Mouse (Mus musculus) spleen, postnatal 10 days (tissue): Measurements from ENCODE around the gene Hnrnpll.
"Not testable (repeated sequence)": the region's sequence is repeated elsewhere in the genome, so short reads cannot be mapped to it uniquely, and the experiment has no call there.

ENCODE experiments used
- DNase-seq, 2 experiments: peaks; one replicate each; pipeline ENCODE4 v3.0.0; 2021 to 2022; ENCODE audit warnings: low spot score in 2 of 2

Gene Hnrnpll

GRCm38 (mm10) chr17:80059731-80060130, 2.4 kb downstream of the Hnrnpll start:
- DNase-seq = no peak

DNA sequence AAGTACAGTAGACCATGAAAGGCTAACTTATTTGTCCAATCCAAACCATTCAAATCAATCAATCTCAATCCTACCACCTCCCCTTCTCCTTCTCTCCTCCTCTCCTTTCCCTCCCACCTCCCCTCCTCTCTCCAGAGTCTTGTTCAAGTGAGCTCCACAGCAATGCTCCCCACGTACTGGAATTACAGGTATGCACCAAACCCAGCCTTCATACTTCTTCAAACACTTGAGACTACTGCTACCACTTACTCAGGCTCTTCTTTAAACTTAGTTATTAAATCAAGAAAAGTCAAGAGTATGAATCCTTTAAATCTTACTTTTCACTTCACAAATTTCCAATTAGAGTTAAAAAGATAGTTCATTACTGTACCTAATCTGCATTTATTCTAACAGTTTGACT, 3.6 kb downstream of the Hnrnpll start:
- DNase-seq = no peak

DNA sequence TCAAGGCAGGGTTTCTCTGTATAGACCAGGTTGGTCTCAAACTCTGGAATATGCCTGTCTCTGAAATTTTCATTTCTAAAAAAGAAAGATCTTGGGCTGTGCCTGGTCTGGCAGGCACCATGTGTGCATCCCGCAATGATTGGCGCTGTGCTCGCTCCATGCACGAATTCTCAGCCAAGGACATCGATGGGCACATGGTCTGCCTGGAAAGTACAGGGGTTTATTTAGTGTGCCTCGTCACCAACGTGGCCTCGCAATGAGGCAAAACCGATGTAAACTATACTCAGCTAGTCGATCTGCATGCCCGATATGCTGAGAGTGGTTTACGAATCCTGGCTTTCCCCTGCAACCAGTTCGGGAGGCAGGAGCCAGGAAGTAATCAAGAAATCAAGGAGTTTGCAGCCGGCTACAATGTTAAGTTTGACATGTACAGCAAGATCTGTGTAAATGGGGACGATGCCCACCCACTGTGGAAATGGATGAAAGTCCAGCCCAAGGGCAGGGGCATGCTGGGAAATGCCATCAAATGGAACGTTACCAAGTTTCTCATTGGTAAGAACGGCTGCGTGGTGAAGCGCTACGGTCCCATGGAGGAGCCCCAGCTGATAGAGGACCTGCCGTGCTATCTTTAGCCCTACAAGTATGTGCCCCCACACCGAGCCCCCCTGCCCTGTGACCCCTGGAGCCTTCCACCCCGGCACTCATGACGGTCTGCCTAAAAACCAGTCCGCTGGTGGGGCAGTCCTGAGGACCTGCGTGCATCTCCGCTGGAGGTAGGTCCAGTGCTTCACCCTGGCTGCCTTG, 8.0 kb downstream of the Hnrnpll start:
- no peak for DNase-seq

- no peak for DNase-seq
These were observed 10.5 kb downstream of the Hnrnpll start for GRCm38 (mm10) chr17:80051682-80052081.

DNA sequence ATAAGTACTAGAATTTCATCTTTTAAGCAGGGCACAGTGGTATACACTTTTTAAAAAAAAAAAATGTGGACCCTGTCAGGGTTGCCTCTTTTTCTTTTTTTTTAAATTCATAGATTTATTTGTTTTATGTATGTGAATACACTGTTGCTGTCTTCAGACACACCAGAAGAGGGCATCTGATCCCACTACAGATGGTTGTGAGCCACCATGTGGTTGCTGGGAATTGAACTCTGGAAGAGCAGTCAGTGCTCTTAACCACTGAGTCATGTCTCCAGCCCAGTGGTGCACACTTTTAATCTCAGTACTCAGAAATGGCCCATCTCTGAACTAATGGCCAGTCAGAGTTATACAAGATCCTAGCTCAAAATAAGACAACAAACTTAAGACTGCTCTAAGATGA, 12.8 kb downstream of the Hnrnpll start:
- not testable (repeated sequence) for DNase-seq

- DNase-seq = peak; percentile 42 to 68
These were observed 13.9 kb downstream of the Hnrnpll start for GRCm38 (mm10) chr17:80048230-80048629.

DNA sequence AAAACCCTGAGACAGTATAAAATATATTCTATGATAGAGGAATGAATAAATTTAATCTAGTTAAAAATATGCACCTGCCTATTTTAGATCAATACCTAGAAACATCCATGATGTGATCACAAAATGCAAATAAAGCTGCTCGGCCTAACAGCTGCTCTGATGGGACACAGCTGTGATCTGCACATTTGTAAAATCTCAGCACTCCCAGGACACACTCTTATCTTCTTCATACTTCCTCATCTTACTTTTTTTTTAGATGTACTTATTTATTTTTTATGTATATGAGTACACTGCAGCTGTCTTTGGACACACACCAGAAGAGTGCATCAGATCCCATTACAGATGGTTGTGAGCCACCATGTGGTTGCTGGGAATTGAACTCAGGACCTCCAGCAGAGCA, 20.4 kb downstream of the Hnrnpll start:
- DNase-seq = no peak

GRCm38 (mm10) chr17:80028675-80029074, 33.5 kb downstream of the Hnrnpll start:
- DNase-seq = no peak

GRCm38 (mm10) chr17:80026189-80026936, 35.8 kb downstream of the Hnrnpll start:
- no peak for DNase-seq

GRCm38 (mm10) chr17:80022090-80022489, 40.0 kb downstream of the Hnrnpll start:
- no peak for DNase-seq

GRCm38 (mm10) chr17:80020495-80020894, 41.6 kb downstream of the Hnrnpll start:
- no peak for DNase-seq

GRCm38 (mm10) chr17:80018976-80019541, 43.1 kb downstream of the Hnrnpll start:
- DNase-seq = peak in 1 of 2 experiments; percentile 25

DNA sequence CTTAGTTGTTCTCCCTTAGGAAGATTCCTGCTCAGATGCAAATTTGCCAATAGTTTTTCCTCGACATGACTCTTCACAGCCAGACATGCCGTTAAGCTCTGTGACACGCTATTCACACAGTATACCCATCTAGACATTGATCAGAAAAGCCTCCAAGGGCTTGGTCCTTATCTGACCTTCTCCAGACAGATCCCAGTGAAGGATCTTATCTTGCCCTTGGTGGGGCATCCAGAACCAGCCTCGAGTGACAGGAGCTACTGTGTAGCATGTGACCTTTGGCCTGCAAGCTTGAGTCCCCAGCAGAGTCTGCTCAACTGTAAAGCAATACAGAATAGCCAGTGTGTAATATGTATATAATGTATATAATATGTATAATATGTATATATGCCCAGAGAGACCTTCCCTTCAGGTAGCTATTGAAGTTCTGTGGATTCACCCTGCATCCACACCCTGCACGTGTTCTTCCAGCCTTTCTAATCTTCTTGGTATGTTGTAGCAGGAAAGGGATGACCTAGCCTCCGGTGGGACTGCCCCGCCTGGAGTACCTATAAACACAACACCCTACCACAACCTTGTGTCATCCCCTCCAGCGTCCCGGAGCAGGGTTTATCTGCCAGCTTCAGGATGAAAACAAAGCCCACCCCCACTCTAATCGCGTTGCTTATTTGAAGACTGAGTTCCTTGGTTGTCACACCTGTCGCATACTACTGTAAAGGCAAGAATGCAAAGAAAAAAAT, 43.7 kb downstream of the Hnrnpll start:
- DNase-seq = no peak

DNA sequence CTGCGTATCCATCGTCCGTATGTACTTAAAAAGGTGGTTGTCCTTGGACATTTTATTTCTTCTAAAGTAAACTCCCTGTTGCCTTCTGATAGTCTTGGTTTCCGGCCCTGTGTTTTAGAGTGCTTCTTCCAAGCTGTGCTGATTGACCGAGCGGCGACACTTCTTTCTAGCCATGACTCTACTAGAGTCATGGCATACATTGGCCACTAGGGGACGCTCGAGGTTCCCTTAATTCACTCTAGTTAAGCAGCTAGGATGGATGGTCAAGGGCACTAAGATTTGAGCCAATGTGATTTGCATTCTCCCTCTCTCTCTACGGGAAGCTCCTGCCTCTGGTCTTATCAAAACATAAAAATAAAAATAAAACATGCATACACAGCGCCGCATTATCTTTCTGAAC, 44.7 kb downstream of the Hnrnpll start:
- DNase-seq = peak; percentile 47 to 75

GRCm38 (mm10) chr17:80016400-80016799, 45.7 kb downstream of the Hnrnpll start:
- not testable (repeated sequence) for DNase-seq

GRCm38 (mm10) chr17:80014361-80014809, 47.7 kb downstream of the Hnrnpll start:
- no peak for DNase-seq

GRCm38 (mm10) chr17:80009926-80010325, 52.2 kb downstream of the Hnrnpll start:
- DNase-seq = no peak

DNA sequence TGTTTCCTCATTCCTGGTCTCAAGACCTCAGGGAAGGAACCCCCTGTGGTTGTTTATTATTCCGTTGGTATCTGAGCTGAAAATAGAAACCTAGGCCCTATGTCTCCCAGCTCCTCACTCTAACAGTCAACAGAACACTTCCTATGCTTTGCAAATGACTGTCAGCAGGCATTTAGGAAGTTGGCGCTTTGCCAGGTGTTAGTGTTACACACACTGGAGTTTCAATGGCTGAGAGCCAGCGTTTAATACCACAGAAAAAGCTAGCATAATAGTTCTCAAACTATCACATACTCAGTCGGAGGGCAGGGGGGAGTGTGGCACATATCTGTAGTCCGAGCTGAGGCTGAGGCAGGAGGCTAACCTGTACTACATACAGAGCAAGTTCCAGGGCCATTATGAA, 53.3 kb downstream of the Hnrnpll start:
- DNase-seq = peak in 1 of 2 experiments; percentile 52

GRCm38 (mm10) chr17:80004345-80005239, 57.5 kb downstream of the Hnrnpll start:
- DNase-seq = peak; percentile 34 to 84

DNA sequence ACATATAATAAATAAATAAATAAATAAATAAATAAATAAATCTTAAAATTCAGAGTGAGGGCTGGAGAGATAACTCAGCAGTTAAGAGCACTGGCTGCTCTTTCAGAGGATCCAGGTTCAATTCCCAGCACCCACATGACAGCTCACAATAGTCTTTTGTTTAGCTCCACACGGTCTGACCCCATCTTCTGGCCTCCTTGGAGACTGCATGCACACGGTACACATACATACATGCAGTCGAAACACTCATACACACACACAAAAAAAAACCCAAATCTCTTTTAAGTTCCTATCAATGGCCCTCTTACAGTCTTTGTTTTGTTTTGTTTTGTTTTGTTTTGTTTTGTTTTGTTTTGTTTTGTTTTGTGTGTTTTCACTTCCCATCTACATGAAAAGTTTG, 58.3 kb downstream of the Hnrnpll start:
- DNase-seq = not testable (repeated sequence)

DNA sequence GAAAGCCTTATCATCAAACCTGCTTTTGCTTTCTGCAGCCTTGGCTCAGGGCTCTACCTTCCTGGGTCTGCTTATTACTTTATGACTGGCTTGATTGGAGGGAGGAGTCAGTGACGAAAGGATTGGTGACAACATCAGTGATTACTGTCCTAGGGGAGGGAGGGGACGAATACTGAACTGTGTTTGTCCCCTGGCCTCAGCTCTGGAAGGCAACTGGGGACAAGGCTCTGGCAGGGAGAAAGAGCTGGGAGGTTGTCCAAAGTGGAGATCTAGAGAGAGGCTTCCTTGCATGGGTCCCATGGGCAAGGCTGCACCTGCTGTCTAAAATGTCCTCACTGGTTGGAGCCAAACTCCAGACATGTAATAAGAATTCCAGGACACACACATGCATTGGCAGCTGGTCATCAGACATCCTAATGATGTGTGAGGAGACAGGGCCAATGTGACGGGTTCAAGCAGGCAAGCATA, 59.7 kb downstream of the Hnrnpll start:
- DNase-seq = no peak
